Mouse (Mus musculus): ENCODE measurements around the gene Kdelr1.

DNA sequence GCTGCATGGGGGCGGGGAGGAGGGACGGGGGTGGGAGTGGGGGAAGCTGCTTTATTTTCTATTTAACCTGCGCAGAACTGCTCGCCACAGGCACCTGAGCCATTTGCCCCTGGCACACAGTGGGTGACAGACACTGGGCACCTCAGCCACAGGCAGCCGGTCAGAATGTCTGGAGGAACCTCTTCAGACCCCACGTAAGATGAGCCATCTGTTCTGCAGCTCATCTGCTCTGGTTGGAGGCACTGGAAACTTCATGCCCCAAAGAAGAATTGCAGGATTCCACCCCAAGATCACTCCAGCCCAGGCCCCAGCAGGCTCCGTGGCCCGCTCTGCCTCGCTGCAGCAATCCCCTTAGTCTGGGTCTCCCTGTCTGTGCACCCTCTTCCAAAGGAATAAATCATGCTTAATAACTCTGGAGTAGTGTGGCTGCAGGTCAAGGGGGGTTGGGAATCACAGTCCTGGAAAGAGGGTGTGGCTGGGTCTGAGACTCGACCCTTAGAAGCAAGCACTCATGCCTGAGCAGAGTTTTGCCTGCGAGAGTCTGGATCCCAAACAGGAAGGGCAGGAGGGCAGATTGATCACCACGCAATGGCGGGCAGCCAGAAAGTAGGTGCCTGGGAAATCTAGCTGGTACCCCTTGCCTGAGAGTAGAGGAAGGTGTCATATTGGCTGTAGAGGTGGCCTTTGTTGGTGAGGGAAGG, 44.6 kb downstream of the Kdelr1 start:
- no peak for TF ChIP-seq POLR2A (IDR thresholded peaks at IDR 0.05; ENCODE audit: borderline replicate concordance, extremely low read depth, insufficient read depth, insufficient read length, poor library complexity, severe bottlenecking)
- no peak for TF ChIP-seq CTCF (IDR thresholded peaks at IDR 0.05; ENCODE audit: borderline replicate concordance, extremely low read depth, insufficient read depth, insufficient read length)

Measured in brain, embryonic 14.5 days (tissue).